Comparison of ENCODE assay signal across 10 mouse cellular contexts in genomic region chr14:16818602-16819250, GRCm38 (mm10). TPM values are rescaled to one million over a fixed set of nuclear protein-coding genes. Genes with fewer than 3 reads are reported as not detected.
DNase-seq lines count a peak whose midpoint lies in the region; TF ChIP-seq lines count a peak whose summit lies in the region.
"Had no signal": no experiment of that assay in that cellular context is flagged by ENCODE, and none has a peak within 500 bp of the region (broad histone marks: within the 10 kb centered on the region; RNA-seq: fewer than 3 reads in every experiment).

Rarb (minus strand) TSS chr14:16819156.

- no peak for TF ChIP-seq POLR2A in heart, adult 2 months (IDR thresholded peaks at IDR 0.05; ENCODE audit: insufficient read depth, low read depth, low read length)

- H3K4me3 ChIP-seq in left cerebral cortex, adult 2 months: no peak within 1 kb of the TSS
- H3K4me3 ChIP-seq in heart, adult 2 months: no peak within 1 kb of the TSS

- WGBS in heart, adult 2 months: 92% methylated on average over 4 of the region's 4 CpGs

- intact Hi-C loops in left cerebral cortex, adult 2 months (cut with DNase I): no loop called here
- intact Hi-C loops in heart, adult 2 months (cut with DNase I): no loop called here

- no peaks in the 10 kb centered on the region for H3K27me3 ChIP-seq in heart, adult 2 months (ENCODE audit: control insufficient read depth, insufficient read depth, low read length)

- no peak for TF ChIP-seq CTCF in left cerebral cortex, adult 2 months (IDR thresholded peaks at IDR 0.05)
- no peak for TF ChIP-seq CTCF in heart, adult 2 months (IDR thresholded peaks at IDR 0.05)

- no peak within 1 kb of the TSS for H3K27ac ChIP-seq in left cerebral cortex, adult 2 months
- no peak within 1 kb of the TSS for H3K27ac ChIP-seq in heart, adult 2 months
- H3K27ac ChIP-seq: liver, embryonic 14.5 days had no signal

- no peaks in the 10 kb centered on the region for H3K79me2 ChIP-seq in heart, adult 2 months (replicated peaks; ENCODE audit: control insufficient read depth, insufficient read depth, low read length)

- no peaks in the 10 kb centered on the region for H3K4me1 ChIP-seq in heart, adult 2 months (ENCODE audit: control insufficient read depth, insufficient read depth, low read length)

- no peaks in the 10 kb centered on the region for H3K36me3 ChIP-seq in heart, adult 2 months (ENCODE audit: control insufficient read depth, insufficient read depth, low read length)

- DNase-seq in left cerebral cortex, adult 2 months (ENCODE audit: extremely low spot score in 1 of 2, low spot score in 2 of 2): no peak
- DNase-seq in left cerebral cortex, adult 9 months (ENCODE audit: low spot score in 2 of 2): no peak
- no peak for DNase-seq in adrenal gland, postnatal 4 days (ENCODE audit: low spot score in 2 of 2)
- no peak for DNase-seq in heart, adult 2 months
- peak; percentile 6 to 43 for DNase-seq in kidney, postnatal 36 days
- DNase-seq in thymus, postnatal 10 days (ENCODE audit: low spot score in 2 of 2): no peak
- DNase-seq in frontal cortex, postnatal 10 days (ENCODE audit: low spot score in 2 of 2): no peak
- DNase-seq in T-cell, adult 2 months (ENCODE audit: low spot score): no peak

- H3K9ac ChIP-seq in heart, adult 2 months (ENCODE audit: low read depth, low read length): no peak within 1 kb of the TSS
- H3K9ac ChIP-seq: liver, embryonic 14.5 days had no signal

- TF ChIP-seq EP300 in heart, adult 2 months (IDR thresholded peaks at IDR 0.05; ENCODE audit: insufficient read depth, low read depth, low read length): no peak

RNA-seq across cellular contexts. Expression of gene Rarb, which starts in this region (rescaled TPM):
- 10 to 100 TPM; 10.1 to 16.6 TPM for total RNA-seq in left cerebral cortex, adult 2 months (2021)
- total RNA-seq in adrenal gland, postnatal 4 days (2021): 10 to 100 TPM; 21.4 to 23.0 TPM
- total RNA-seq in heart, adult 2 months (2021): 10 to 100 TPM; 17.3 to 21.0 TPM
- 8.1 and 17.5 TPM in 2 replicates for polyA plus RNA-seq in heart, adult 2 months (2012; rRNA removed)
- total RNA-seq: MEL had no signal

Comparison
In these comparisons a context has a peak if more than half of its experiments do, and no peak if none do; other contexts are left out.
1. DNase-seq: peak in kidney, postnatal 36 days (2 of 2); none in left cerebral cortex, adult 2 months (0 of 2), left cerebral cortex, adult 9 months (0 of 2), adrenal gland, postnatal 4 days (0 of 2), heart, adult 2 months (0 of 2), thymus, postnatal 10 days (0 of 2), frontal cortex, postnatal 10 days (0 of 2) and T-cell, adult 2 months (single experiment).